Mouse (Mus musculus) neural tube, embryonic 12.5 days (tissue): ENCODE measurements at regions not wholly inside any gene's neighbourhood (a gene's known extent, or its start where the extent isn't known, plus 50 kb on each side); places are given as distances from the start of the nearest gene placed in this dataset.

Source experiments
- ATAC-seq: fragments of 200-750 bp; cut with Nextera tagmentation; 2 replicates; pipeline ENCODE4 v1.8.0; 2017; ENCODE audit warnings: low read depth, mild to moderate bottlenecking, moderate TSS enrichment, moderate library complexity; ENCODE audit not compliant: low FRiP score
- H3K27ac ChIP-seq: fragments of 300-500 bp; sonication (generic); 2 replicates; pipeline ENCODE4 v1.5.1; 2016
- H3K27me3 ChIP-seq: fragments of 300-500 bp; sonication (generic); replicated peaks from 2 replicates; pipeline ENCODE4 v1.6.1; 2016; ENCODE audit warnings: mild to moderate bottlenecking
- H3K36me3 ChIP-seq: fragments of 300-500 bp; sonication (generic); 2 replicates; pipeline ENCODE4 v1.6.1; 2016; ENCODE audit warnings: mild to moderate bottlenecking
- H3K4me1 ChIP-seq: fragments of 300-500 bp; sonication (generic); 2 replicates; pipeline ENCODE4 v1.6.1; 2016
- H3K4me2 ChIP-seq: fragments of 300-500 bp; sonication (generic); replicated peaks from 2 replicates; pipeline ENCODE4 v1.6.1; 2016; ENCODE audit warnings: mild to moderate bottlenecking
- H3K4me3 ChIP-seq: fragments of 300-500 bp; sonication (generic); 2 replicates; pipeline ENCODE4 v1.5.1; 2016
- H3K9ac ChIP-seq: fragments of 300-500 bp; sonication (generic); 2 replicates; pipeline ENCODE4 v1.6.1; 2016; ENCODE audit warnings: mild to moderate bottlenecking
- H3K9me3 ChIP-seq: fragments of 300-500 bp; sonication (generic); 2 replicates; pipeline ENCODE4 v1.6.1; 2016; ENCODE audit warnings: mild to moderate bottlenecking
- WGBS: fragments of 180-500 bp; shearing (Covaris S2); methylation state at CpG from one replicate; pipeline ENCODE4 v1.1.7; 2016; 5-methylcytosine and 5-hydroxymethylcytosine counted together

DNA sequence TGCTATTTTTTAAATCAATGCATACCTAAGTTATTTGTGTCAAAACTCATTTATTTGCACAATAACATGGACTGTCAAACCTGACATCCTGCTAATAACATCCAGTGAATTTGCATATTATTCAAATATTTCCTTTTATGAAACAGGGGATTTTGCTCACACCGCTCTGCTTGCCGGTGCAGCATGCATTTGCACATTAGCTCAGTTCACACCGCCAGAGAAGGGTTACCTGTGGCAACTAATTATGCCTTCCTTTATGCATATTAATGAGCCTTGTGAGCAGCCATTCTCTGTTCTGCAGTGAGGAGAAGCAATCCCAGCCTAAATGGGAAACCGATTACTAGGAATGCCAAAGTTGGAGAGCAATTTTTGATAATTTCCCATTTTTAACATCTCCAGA is 141.9 kb downstream of the Arrdc4 start:
- ATAC-seq = no peak
- H3K27ac ChIP-seq = no peak overlapping the region
- 70% methylated on average over 4 of the region's 4 CpGs for WGBS

GRCm38 (mm10) chr7:68606278-68606677 is 142.8 kb downstream of the Arrdc4 start:
- no peaks in the 10 kb centered on the region for H3K4me1 ChIP-seq
- H3K36me3 ChIP-seq = no peaks in the 10 kb centered on the region
- no peak overlapping the region for H3K27ac ChIP-seq
- no peaks in the 10 kb centered on the region for H3K27me3 ChIP-seq
- WGBS = 87% methylated on average over 3 of the region's 3 CpGs
- no peaks in the 10 kb centered on the region for H3K9me3 ChIP-seq
- H3K4me2 ChIP-seq = no peak overlapping the region
- no peak overlapping the region for H3K9ac ChIP-seq
- ATAC-seq = no peak
- no peak overlapping the region for H3K4me3 ChIP-seq

More for the DNA sequence above, 141.9 kb downstream of the Arrdc4 start:
- H3K4me3 ChIP-seq = no peak overlapping the region
- H3K36me3 ChIP-seq = no peaks in the 10 kb centered on the region
- H3K27me3 ChIP-seq = no peaks in the 10 kb centered on the region
- H3K9ac ChIP-seq = no peak overlapping the region
- no peak overlapping the region for H3K4me2 ChIP-seq
- H3K4me1 ChIP-seq = no peaks in the 10 kb centered on the region
- H3K9me3 ChIP-seq = no peaks in the 10 kb centered on the region

- Histone ChIP-seq H3K27me3 (no peaks in the 10 kb centered on the region), H3K4me2 (no peak overlapping the region), H3K36me3 (no peaks in the 10 kb centered on the region), H3K27ac (no peak overlapping the region), H3K9ac (no peak overlapping the region), H3K9me3 (no peaks in the 10 kb centered on the region), H3K4me1 (no peaks in the 10 kb centered on the region), H3K4me3 (no peak overlapping the region)
- WGBS = 74% methylated on average over 2 of the region's 2 CpGs
- ATAC-seq = no peak
Measured at GRCm38 (mm10) chr7:68603711-68604110, 145.3 kb downstream of the Arrdc4 start.

DNA sequence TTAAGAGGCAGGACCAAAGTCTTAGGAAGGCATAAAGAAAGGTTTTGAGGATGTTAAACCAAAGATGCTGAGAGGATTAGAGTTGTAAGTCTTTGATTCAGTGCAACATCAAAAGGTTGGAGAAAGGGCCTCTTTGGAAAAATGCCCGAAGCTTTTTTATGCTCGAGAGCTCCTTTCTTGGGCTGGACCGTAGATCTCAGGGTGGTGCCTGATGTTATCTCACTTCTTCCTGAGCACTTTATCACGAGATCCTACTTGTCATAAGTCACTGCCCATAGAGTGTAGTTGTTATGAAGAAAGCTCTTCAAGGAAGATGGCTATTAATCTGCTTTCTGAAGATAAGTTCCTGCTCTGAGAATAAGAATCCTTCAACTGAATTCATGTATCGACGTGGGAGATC is 147.0 kb downstream of the Arrdc4 start:
- Histone ChIP-seq H3K27me3 (no peaks in the 10 kb centered on the region), H3K9ac (no peak overlapping the region), H3K4me2 (no peak overlapping the region), H3K4me1 (no peaks in the 10 kb centered on the region), H3K9me3 (no peaks in the 10 kb centered on the region), H3K36me3 (no peaks in the 10 kb centered on the region), H3K27ac (no peak overlapping the region), H3K4me3 (no peak overlapping the region)
- ATAC-seq = no peak
- 84% methylated on average over 6 of the region's 6 CpGs for WGBS

DNA sequence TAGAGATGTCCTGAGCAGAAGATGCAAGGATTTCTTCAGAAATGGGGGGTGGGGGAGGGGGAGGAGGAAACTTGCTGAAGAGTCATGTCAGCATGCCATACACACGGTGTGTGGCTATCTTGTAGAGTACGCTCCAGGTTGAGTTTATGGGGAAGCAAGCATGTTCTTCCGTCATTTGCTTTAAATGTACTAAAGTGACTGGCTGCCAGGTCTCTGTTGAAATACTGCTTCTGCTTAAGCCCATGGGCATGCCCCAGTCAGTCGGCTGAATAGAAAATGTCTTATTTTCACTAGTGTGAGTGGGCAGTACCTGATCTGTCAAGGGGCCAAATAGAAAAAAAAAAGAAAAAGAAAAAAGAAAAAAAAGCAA is 155.0 kb downstream of the Arrdc4 start:
- Histone ChIP-seq H3K27me3 (no peaks in the 10 kb centered on the region), H3K36me3 (no peaks in the 10 kb centered on the region), H3K4me2 (no peak overlapping the region), H3K9ac (no peak overlapping the region), H3K4me3 (no peak overlapping the region), H3K4me1 (no peaks in the 10 kb centered on the region), H3K27ac (no peak overlapping the region), H3K9me3 (no peaks in the 10 kb centered on the region)
- 73% methylated on average over 4 of the region's 4 CpGs for WGBS
- ATAC-seq = no peak

GRCm38 (mm10) chr7:68593344-68594016 is 155.6 kb downstream of the Arrdc4 start:
- no peaks in the 10 kb centered on the region for H3K36me3 ChIP-seq
- no peak overlapping the region for H3K4me3 ChIP-seq
- no peaks in the 10 kb centered on the region for H3K4me1 ChIP-seq
- H3K27me3 ChIP-seq = no peaks in the 10 kb centered on the region
- H3K4me2 ChIP-seq = no peak overlapping the region
- H3K9ac ChIP-seq = no peak overlapping the region
- no peak overlapping the region for H3K27ac ChIP-seq
- 56% methylated on average over 15 of the region's 15 CpGs for WGBS
- H3K9me3 ChIP-seq = no peaks in the 10 kb centered on the region
- no peak for ATAC-seq

- no peaks in the 10 kb centered on the region for H3K27me3 ChIP-seq
- 86% methylated on average over 13 of the region's 13 CpGs for WGBS
- no peak for ATAC-seq
- no peaks in the 10 kb centered on the region for H3K36me3 ChIP-seq
- H3K27ac ChIP-seq = no peak overlapping the region
- no peaks in the 10 kb centered on the region for H3K9me3 ChIP-seq
- H3K4me2 ChIP-seq = no peak overlapping the region
- H3K4me3 ChIP-seq = no peak overlapping the region
- H3K4me1 ChIP-seq = no peaks in the 10 kb centered on the region
- H3K9ac ChIP-seq = no peak overlapping the region
Measured at GRCm38 (mm10) chr7:68582540-68583325, 166.3 kb downstream of the Arrdc4 start.

- Histone ChIP-seq H3K9me3 (no peaks in the 10 kb centered on the region), H3K4me1 (no peaks in the 10 kb centered on the region), H3K27me3 (no peaks in the 10 kb centered on the region), H3K36me3 (no peaks in the 10 kb centered on the region), H3K4me2 (no peak overlapping the region), H3K27ac (no peak overlapping the region), H3K4me3 (no peak overlapping the region), H3K9ac (no peak overlapping the region)
- WGBS = 32% methylated on average over 4 of the region's 4 CpGs
- no peak for ATAC-seq
Measured at GRCm38 (mm10) chr7:68580650-68581049, 168.4 kb downstream of the Arrdc4 start.

DNA sequence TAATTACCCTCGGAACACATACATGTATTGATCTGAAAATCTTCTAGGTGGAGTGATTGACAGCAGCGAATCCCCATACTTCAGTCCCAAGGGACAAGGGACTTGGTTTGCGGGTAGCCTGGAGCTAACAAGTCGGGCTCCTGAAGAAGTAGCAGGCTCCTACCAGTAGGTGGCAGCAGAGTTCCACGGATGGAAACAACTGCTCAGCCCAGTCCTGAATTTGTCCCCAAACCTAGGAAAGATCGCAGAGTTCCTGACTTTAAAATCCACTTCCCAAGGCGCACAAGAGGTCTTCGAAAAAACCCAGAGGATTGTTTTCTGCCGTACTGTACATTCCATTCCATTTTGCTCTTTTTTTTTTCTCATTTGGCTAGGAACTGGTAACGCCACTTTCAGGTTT is 169.4 kb downstream of the Arrdc4 start:
- no peak overlapping the region for H3K4me3 ChIP-seq
- peak overlapping the region; percentile 44 for H3K4me2 ChIP-seq
- no peak overlapping the region for H3K27ac ChIP-seq
- no peaks in the 10 kb centered on the region for H3K4me1 ChIP-seq
- H3K36me3 ChIP-seq = no peaks in the 10 kb centered on the region
- no peaks in the 10 kb centered on the region for H3K27me3 ChIP-seq
- ATAC-seq = no peak
- H3K9ac ChIP-seq = no peak overlapping the region
- 21% methylated on average over 10 of the region's 10 CpGs for WGBS
- H3K9me3 ChIP-seq = no peaks in the 10 kb centered on the region

GRCm38 (mm10) chr7:68579216-68579615 is 169.8 kb downstream of the Arrdc4 start:
- H3K9ac ChIP-seq = no peak overlapping the region
- WGBS = 52% methylated on average over 8 of the region's 8 CpGs
- H3K9me3 ChIP-seq = no peaks in the 10 kb centered on the region
- no peak overlapping the region for H3K27ac ChIP-seq
- no peaks in the 10 kb centered on the region for H3K27me3 ChIP-seq
- H3K4me1 ChIP-seq = no peaks in the 10 kb centered on the region
- no peak overlapping the region for H3K4me2 ChIP-seq
- H3K4me3 ChIP-seq = no peak overlapping the region
- no peak for ATAC-seq
- H3K36me3 ChIP-seq = no peaks in the 10 kb centered on the region

GRCm38 (mm10) chr7:68571315-68571714 is 177.7 kb downstream of the Arrdc4 start:
- H3K27me3 ChIP-seq = no peaks in the 10 kb centered on the region
- H3K4me1 ChIP-seq = no peaks in the 10 kb centered on the region
- H3K4me3 ChIP-seq = no peak overlapping the region
- no peaks in the 10 kb centered on the region for H3K9me3 ChIP-seq
- no peak for ATAC-seq
- no peaks in the 10 kb centered on the region for H3K36me3 ChIP-seq
- WGBS = 35% methylated on average over 4 of the region's 4 CpGs
- no peak overlapping the region for H3K4me2 ChIP-seq
- H3K9ac ChIP-seq = no peak overlapping the region
- H3K27ac ChIP-seq = no peak overlapping the region

- Histone ChIP-seq H3K9me3 (no peaks in the 10 kb centered on the region), H3K27me3 (no peaks in the 10 kb centered on the region), H3K4me1 (no peaks in the 10 kb centered on the region), H3K4me2 (no peak overlapping the region), H3K36me3 (no peaks in the 10 kb centered on the region), H3K27ac (no peak overlapping the region), H3K9ac (no peak overlapping the region), H3K4me3 (no peak overlapping the region)
- no peak for ATAC-seq
- WGBS = 64% methylated on average over 9 of the region's 9 CpGs
Measured at GRCm38 (mm10) chr7:68568127-68568510, 180.9 kb downstream of the Arrdc4 start.
